Mouse (Mus musculus) left cerebral cortex, postnatal 4 days (tissue): ENCODE measurements at regions not wholly inside any gene's neighbourhood (a gene's known extent, or its start where the extent isn't known, plus 50 kb on each side); places are given as distances from the start of the nearest gene placed in this dataset.
A peak's percentile ranks its signal among the peaks of the same experiment; 100 is the strongest.

Experiments
- DNase-seq: peaks from one replicate; pipeline ENCODE4 v3.0.0-alpha.2; 2022
- intact Hi-C: fragments of 180-260 bp; cut with DNase I; formaldehyde crosslinking; loops from one replicate; pipeline ENCODE4 v1.15.1; 2025

GRCm38 (mm10) chr16:24187131-24187530, 198.5 kb upstream of the Bcl6 start:
- intact Hi-C loops, result no loop called here
- no peak for DNase-seq

- intact Hi-C loops, result no loop called here
These were observed 197.3 kb upstream of the Bcl6 start for GRCm38 (mm10) chr16:24185989-24186388.

GRCm38 (mm10) chr16:24184846-24185245, 196.2 kb upstream of the Bcl6 start:
- no peak for DNase-seq
- intact Hi-C loops, result no loop called here

More at GRCm38 (mm10) chr16:24185989-24186388, 197.3 kb upstream of the Bcl6 start:
- DNase-seq, result no peak

GRCm38 (mm10) chr16:24183216-24183615, 194.6 kb upstream of the Bcl6 start:
- DNase-seq, result no peak
- intact Hi-C loops, result no loop called here

- no peak for DNase-seq
- intact Hi-C loops, result no loop called here
These were observed 192.7 kb upstream of the Bcl6 start for GRCm38 (mm10) chr16:24181388-24181787.

GRCm38 (mm10) chr16:24180666-24181065, 192.0 kb upstream of the Bcl6 start:
- DNase-seq, result no peak
- intact Hi-C loops, result no loop called here

- intact Hi-C loops, result no loop called here
- no peak for DNase-seq
These were observed 188.9 kb upstream of the Bcl6 start for GRCm38 (mm10) chr16:24177564-24177963.

GRCm38 (mm10) chr16:24177131-24177530, 188.5 kb upstream of the Bcl6 start:
- intact Hi-C loops, result no loop called here
- no peak for DNase-seq

- intact Hi-C loops, result no loop called here
- peak; percentile 27 for DNase-seq
These were observed 187.4 kb upstream of the Bcl6 start for GRCm38 (mm10) chr16:24176057-24176456.

- no peak for DNase-seq
- intact Hi-C loops, result no loop called here
These were observed 186.6 kb upstream of the Bcl6 start for GRCm38 (mm10) chr16:24175235-24175760.

GRCm38 (mm10) chr16:24174595-24174994, 185.9 kb upstream of the Bcl6 start:
- intact Hi-C loops, result no loop called here
- DNase-seq, result no peak

- intact Hi-C loops, result no loop called here
- DNase-seq, result no peak
These were observed 185.3 kb upstream of the Bcl6 start for GRCm38 (mm10) chr16:24173783-24174518.

- DNase-seq, result no peak
- intact Hi-C loops, result no loop called here
These were observed 184.0 kb upstream of the Bcl6 start for GRCm38 (mm10) chr16:24172653-24173052.

- intact Hi-C loops, result no loop called here
- no peak for DNase-seq
These were observed 183.4 kb upstream of the Bcl6 start for GRCm38 (mm10) chr16:24172065-24172464.

GRCm38 (mm10) chr16:24171161-24171560, 182.5 kb upstream of the Bcl6 start:
- intact Hi-C loops, result no loop called here
- no peak for DNase-seq

- no peak for DNase-seq
- intact Hi-C loops, result no loop called here
These were observed 177.8 kb upstream of the Bcl6 start for GRCm38 (mm10) chr16:24166496-24166895.

- intact Hi-C loops, result no loop called here
- peak; percentile 26 for DNase-seq
These were observed 176.9 kb upstream of the Bcl6 start for GRCm38 (mm10) chr16:24165461-24166081.

- intact Hi-C loops, result no loop called here
- DNase-seq, result no peak
These were observed 172.1 kb upstream of the Bcl6 start for GRCm38 (mm10) chr16:24160705-24161285.

GRCm38 (mm10) chr16:24159336-24159735, 170.7 kb upstream of the Bcl6 start:
- no peak for DNase-seq
- intact Hi-C loops, result no loop called here

- intact Hi-C loops, result no loop called here
These were observed 169.1 kb upstream of the Bcl6 start for GRCm38 (mm10) chr16:24157753-24158152.

GRCm38 (mm10) chr16:24156729-24157430, 168.2 kb upstream of the Bcl6 start:
- intact Hi-C loops, result no loop called here
- peak; percentile 61 for DNase-seq

More at GRCm38 (mm10) chr16:24157753-24158152, 169.1 kb upstream of the Bcl6 start:
- DNase-seq, result no peak
